Mouse (Mus musculus) heart, embryonic 14.5 days (tissue): Measurements from ENCODE around the gene Irf1. TPM values are rescaled to one million over a fixed set of nuclear protein-coding genes. Genes with fewer than 3 reads are reported as not detected.

Source experiments
- ATAC-seq: fragments of 200-750 bp; cut with Nextera tagmentation; 2 replicates; pipeline ENCODE4 v1.8.0; 2017; ENCODE audit warnings: low read depth, moderate TSS enrichment; ENCODE audit not compliant: insufficient number of reproducible peaks, insufficient read depth, low FRiP score
- H3K27ac ChIP-seq, 2 experiments: fragments of 200-500 bp in 1 of 2; fragments of 300-500 bp in 1 of 2; sonication (generic) in 1 of 2; replicated peaks in 1 of 2; 2 replicates each; pipeline ENCODE4 v1.5.1; 2012 to 2014; ENCODE audit warnings: low read depth in 2 of 2, low read length in 2 of 2, control low read depth in 1 of 2, mild to moderate bottlenecking in 1 of 2, mixed read lengths in 1 of 2; ENCODE audit not compliant: control insufficient read depth in 1 of 2, insufficient read depth in 1 of 2
- H3K27me3 ChIP-seq: fragments of 300-500 bp; sonication (generic); 2 replicates; pipeline ENCODE4 v1.6.1; 2014; ENCODE audit warnings: mild to moderate bottlenecking, low read length, control low read depth; ENCODE audit not compliant: control insufficient read depth, insufficient read depth
- H3K36me3 ChIP-seq: fragments of 300-500 bp; sonication (generic); 2 replicates; pipeline ENCODE4 v1.6.1; 2014; ENCODE audit warnings: mild to moderate bottlenecking, control low read depth, low read length, mixed read lengths; ENCODE audit not compliant: control insufficient read depth, insufficient read depth
- H3K4me1 ChIP-seq, 2 experiments: fragments of 200-500 bp in 1 of 2; fragments of 300-500 bp in 1 of 2; sonication (generic) in 1 of 2; 2 replicates each; pipeline ENCODE4 v1.6.1; 2012 to 2014; ENCODE audit warnings: low read length in 2 of 2, control low read depth in 1 of 2, mixed read lengths in 1 of 2; ENCODE audit not compliant: control insufficient read depth in 2 of 2, insufficient read depth in 2 of 2
- H3K4me2 ChIP-seq: fragments of 300-500 bp; sonication (generic); 2 replicates; pipeline ENCODE4 v1.6.1; 2014; ENCODE audit warnings: mild to moderate bottlenecking, low read length
- H3K4me3 ChIP-seq, 2 experiments: fragments of 200-500 bp in 1 of 2; fragments of 300-500 bp in 1 of 2; sonication (generic) in 1 of 2; 2 replicates each; pipeline ENCODE4 v1.5.1; 2012 to 2014; ENCODE audit warnings: low read length in 2 of 2, mild to moderate bottlenecking in 2 of 2, control low read depth in 1 of 2, low read depth in 1 of 2, moderate library complexity in 1 of 2; ENCODE audit not compliant: control insufficient read depth in 1 of 2, insufficient read depth in 1 of 2
- H3K9ac ChIP-seq: fragments of 300-500 bp; sonication (generic); 2 replicates; pipeline ENCODE4 v1.6.1; 2014; ENCODE audit warnings: mild to moderate bottlenecking, low read length
- H3K9me3 ChIP-seq: fragments of 300-500 bp; sonication (generic); 2 replicates; pipeline ENCODE4 v1.6.1; 2016; ENCODE audit warnings: low read length, control low read depth; ENCODE audit not compliant: control insufficient read depth
- WGBS: fragments of 180-500 bp; shearing (Covaris S2); extraction: QIAGEN DNeasy Blood & Tissue Kit; methylation state at CpG from one replicate; pipeline ENCODE4 v1.1.7; 2014; 5-methylcytosine and 5-hydroxymethylcytosine counted together
- polyA plus RNA-seq: library from polyadenylated mRNA; unstranded; fragments of >200 nt; fragmentation: Nextera tagmentation; extraction: Ambion mirVana; gene quantifications from 2 replicates; pipeline ENCODE4 v1.2.1, GENCODE M21; 2014

The Irf1 gene
- polyA plus RNA-seq, 1 experiment from 2014 or later, result 9.3 TPM

GRCm38 (mm10) chr11:53803494-53803893, 33.7 kb downstream of the Irf1 start:
- Histone ChIP-seq H3K27ac (no peak overlapping the region), H3K4me1 (peaks cover 0 to 4% of the 10 kb centered on the region in 2 experiments; a peak in 1 of 4 replicates), H3K4me2 (no peak overlapping the region), H3K9me3 (no peaks in the 10 kb centered on the region), H3K36me3 (no peaks in the 10 kb centered on the region), H3K27me3 (no peaks in the 10 kb centered on the region), H3K9ac (no peak overlapping the region), H3K4me3 (no peak overlapping the region)
- WGBS, result 72% methylated on average over 6 of the region's 6 CpGs
- ATAC-seq, result no peak

GRCm38 (mm10) chr11:53804569-53805344, 34.9 kb downstream of the Irf1 start:
- no peaks in the 10 kb centered on the region for H3K9me3 ChIP-seq
- peaks cover 0 to 4% of the 10 kb centered on the region in 2 experiments; a peak in 1 of 4 replicates for H3K4me1 ChIP-seq
- H3K4me3 ChIP-seq, result no peak overlapping the region
- H3K27me3 ChIP-seq, result no peaks in the 10 kb centered on the region
- H3K4me2 ChIP-seq, result no peak overlapping the region
- WGBS, result 85% methylated on average over 14 of the region's 14 CpGs
- no peaks in the 10 kb centered on the region for H3K36me3 ChIP-seq
- no peak overlapping the region for H3K9ac ChIP-seq
- no peak overlapping the region for H3K27ac ChIP-seq
- ATAC-seq, result no peak

GRCm38 (mm10) chr11:53805786-53806185, 36.0 kb downstream of the Irf1 start:
- Histone ChIP-seq H3K36me3 (no peaks in the 10 kb centered on the region), H3K9ac (no peak overlapping the region), H3K27me3 (no peaks in the 10 kb centered on the region), H3K27ac (no peak overlapping the region), H3K4me3 (no peak overlapping the region), H3K4me2 (no peak overlapping the region), H3K4me1 (peaks cover 0 to 4% of the 10 kb centered on the region in 2 experiments; a peak in 2 of 4 replicates), H3K9me3 (no peaks in the 10 kb centered on the region)
- WGBS, result 65% methylated on average over 9 of the region's 9 CpGs
- no peak for ATAC-seq

- Histone ChIP-seq H3K9ac (no peak overlapping the region), H3K4me3 (no peak overlapping the region), H3K36me3 (no peaks in the 10 kb centered on the region), H3K4me2 (no peak overlapping the region), H3K27me3 (no peaks in the 10 kb centered on the region), H3K4me1 (peaks cover 0 to 4% of the 10 kb centered on the region in 2 experiments; a peak in 2 of 4 replicates), H3K27ac (no peak overlapping the region), H3K9me3 (no peaks in the 10 kb centered on the region)
- no peak for ATAC-seq
- WGBS, result 43% methylated on average over 5 of the region's 5 CpGs
Observed at GRCm38 (mm10) chr11:53809354-53809753, 39.5 kb downstream of the Irf1 start.

GRCm38 (mm10) chr11:53810156-53810555, 40.3 kb downstream of the Irf1 start:
- no peak for ATAC-seq
- peaks cover 0 to 4% of the 10 kb centered on the region in 2 experiments; a peak in 2 of 4 replicates for H3K4me1 ChIP-seq
- H3K27me3 ChIP-seq, result no peaks in the 10 kb centered on the region
- no peaks in the 10 kb centered on the region for H3K9me3 ChIP-seq
- no peak overlapping the region for H3K4me2 ChIP-seq
- H3K36me3 ChIP-seq, result no peaks in the 10 kb centered on the region
- H3K9ac ChIP-seq, result no peak overlapping the region
- no peak overlapping the region for H3K4me3 ChIP-seq
- no peak overlapping the region for H3K27ac ChIP-seq
- 53% methylated on average over 5 of the region's 5 CpGs for WGBS

GRCm38 (mm10) chr11:53810749-53811148, 40.9 kb downstream of the Irf1 start:
- no peaks in the 10 kb centered on the region for H3K9me3 ChIP-seq
- H3K36me3 ChIP-seq, result no peaks in the 10 kb centered on the region
- no peak overlapping the region for H3K4me2 ChIP-seq
- H3K4me3 ChIP-seq, result no peak overlapping the region
- 20% methylated on average over 2 of the region's 2 CpGs for WGBS
- no peaks in the 10 kb centered on the region for H3K27me3 ChIP-seq
- H3K27ac ChIP-seq, result no peak overlapping the region
- ATAC-seq, result no peak
- H3K4me1 ChIP-seq, result peaks cover 0 to 2% of the 10 kb centered on the region in 2 experiments; a peak in 2 of 4 replicates
- H3K9ac ChIP-seq, result no peak overlapping the region

GRCm38 (mm10) chr11:53811312-53811711, 41.5 kb downstream of the Irf1 start:
- H3K4me2 ChIP-seq, result no peak overlapping the region
- no peaks in the 10 kb centered on the region; a peak in 1 of 4 replicates for H3K4me1 ChIP-seq
- ATAC-seq, result no peak
- H3K27me3 ChIP-seq, result no peaks in the 10 kb centered on the region
- no peak overlapping the region for H3K4me3 ChIP-seq
- H3K9ac ChIP-seq, result no peak overlapping the region
- WGBS, result 80% methylated on average over 3 of the region's 3 CpGs
- no peaks in the 10 kb centered on the region for H3K36me3 ChIP-seq
- H3K27ac ChIP-seq, result no peak overlapping the region
- H3K9me3 ChIP-seq, result no peaks in the 10 kb centered on the region
